Mouse (Mus musculus) erythroid progenitor cell, adult 5-6 weeks (primary cell): ENCODE data around the gene Rrp1b. TPM values are rescaled to one million over a fixed set of nuclear protein-coding genes. Genes with fewer than 3 reads are reported as not detected.
"Not testable (repeated sequence)": the region's sequence is repeated elsewhere in the genome, so short reads cannot be mapped to it uniquely, and the experiment has no call there.

Source experiments
- ATAC-seq: replicated peaks from 2 replicates; pipeline ENCODE4 v1.8.0; 2016; ENCODE audit warnings: moderate number of reproducible peaks, mild to moderate bottlenecking, moderate TSS enrichment, inconsistent platforms; ENCODE audit not compliant: poor library complexity, low FRiP score, severe bottlenecking
- total RNA-seq, 2 experiments: library from RNA; stranded (forward) in 1 of 2; stranded (reverse) in 1 of 2; fragments of 150-400 nt in 1 of 2; fragments of 186-747, 209-891 nt in 1 of 2; gene quantifications; 2 replicates each; pipeline versions ENCODE4 v1.2.3 to v1.2.4; 2015 to 2017; ENCODE audit warnings: low replicate concordance in 2 of 2

Gene Rrp1b
- total RNA-seq, 2 experiments from 2014 or later, result 5.4 to 8.8 TPM

DNA sequence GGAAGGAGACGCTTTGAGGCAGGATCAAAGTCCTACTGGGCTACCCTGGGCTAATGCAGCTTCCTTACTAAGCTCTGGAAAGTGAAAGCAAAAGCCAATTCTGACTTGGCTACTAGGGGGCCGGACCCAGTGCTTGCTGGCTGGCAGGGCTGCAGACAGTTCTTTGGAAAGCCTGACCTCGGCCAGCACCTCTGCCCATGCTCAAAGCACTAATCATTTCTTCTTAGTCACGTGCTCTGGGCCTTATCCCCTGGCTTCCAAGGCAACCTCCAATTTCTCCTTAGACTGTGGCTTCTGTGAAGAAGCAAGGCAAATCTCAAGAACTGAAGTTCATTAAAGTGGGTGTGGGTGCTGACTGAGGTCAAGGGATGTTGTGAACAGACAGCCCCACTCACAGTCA is 38.8 kb downstream of the Rrp1b start:
- no peak for ATAC-seq

DNA sequence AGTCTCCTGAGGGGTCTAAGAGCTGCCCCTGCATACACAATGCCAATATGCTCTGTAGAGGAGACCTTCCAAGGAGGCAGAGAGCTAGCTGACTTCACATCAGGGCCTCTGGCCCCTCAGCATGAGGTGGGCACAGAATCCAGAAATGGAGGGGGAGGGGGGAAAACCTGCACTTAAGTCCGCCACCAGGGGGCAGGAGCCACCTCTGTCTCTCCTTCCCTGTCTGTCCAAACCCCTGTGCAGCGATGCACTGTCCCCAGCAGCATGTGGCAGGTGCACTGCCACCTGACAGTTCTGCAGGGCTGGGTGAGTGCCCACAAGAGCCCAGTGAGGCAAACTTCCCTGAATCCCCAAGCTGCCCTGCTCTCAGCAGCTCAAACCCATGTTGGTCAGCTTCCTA is 39.3 kb downstream of the Rrp1b start:
- ATAC-seq, result no peak

DNA sequence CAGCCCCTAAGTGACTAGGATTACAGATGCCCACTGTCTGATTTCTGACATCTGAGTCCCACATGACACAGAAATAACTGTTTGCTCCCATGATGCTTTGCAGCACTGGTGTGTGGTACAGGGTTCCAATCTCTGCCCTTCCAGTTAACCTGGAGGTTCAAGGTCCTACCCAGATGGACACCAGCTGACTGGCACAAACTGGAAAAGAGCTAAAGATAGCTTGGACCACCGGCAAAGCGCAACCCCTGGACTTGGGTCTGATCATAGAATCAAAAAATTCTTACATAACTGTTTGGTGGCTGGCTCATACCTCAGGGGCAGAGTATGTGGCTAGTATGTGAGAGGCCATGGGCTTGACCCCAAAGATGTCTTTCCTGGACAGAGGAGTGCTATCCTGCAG is 47.5 kb downstream of the Rrp1b start:
- no peak for ATAC-seq

DNA sequence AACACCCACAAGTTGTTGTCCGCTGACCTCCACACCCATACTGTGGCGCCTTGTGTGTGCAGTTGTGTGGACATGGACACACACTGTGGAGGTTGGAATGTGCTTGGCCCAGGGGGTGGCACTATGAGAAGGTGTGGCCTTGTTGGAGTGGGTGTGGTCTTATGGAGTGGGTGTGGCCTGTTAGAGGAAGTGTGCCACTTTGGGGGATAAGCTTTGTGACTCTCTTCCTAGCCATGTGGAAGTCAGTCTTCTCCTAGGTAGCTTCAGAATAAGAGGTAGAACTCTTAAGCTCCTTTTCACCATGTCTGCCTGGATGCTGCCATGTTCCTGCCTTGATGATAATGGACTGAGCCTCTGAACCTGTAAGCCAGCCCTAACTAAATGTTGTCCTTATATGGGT is 51.2 kb downstream of the Rrp1b start:
- no peak for ATAC-seq

DNA sequence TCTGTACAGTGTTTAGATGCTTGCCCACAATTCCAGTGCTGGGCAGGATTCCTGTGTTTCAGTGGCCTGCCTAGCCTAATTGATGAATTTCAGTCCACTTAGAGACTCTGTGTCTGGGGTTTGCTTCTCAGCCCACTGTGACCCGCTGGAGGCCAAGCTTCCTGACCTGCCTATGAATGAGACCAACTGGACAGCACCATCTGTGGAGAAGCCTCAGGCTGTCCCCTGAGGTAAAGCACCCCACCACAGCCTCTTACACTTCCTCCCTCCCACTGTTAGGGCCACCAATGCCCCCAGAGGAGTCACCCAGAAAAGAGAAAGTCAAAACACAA is 55.1 kb downstream of the Rrp1b start:
- ATAC-seq, result peak; percentile 22

DNA sequence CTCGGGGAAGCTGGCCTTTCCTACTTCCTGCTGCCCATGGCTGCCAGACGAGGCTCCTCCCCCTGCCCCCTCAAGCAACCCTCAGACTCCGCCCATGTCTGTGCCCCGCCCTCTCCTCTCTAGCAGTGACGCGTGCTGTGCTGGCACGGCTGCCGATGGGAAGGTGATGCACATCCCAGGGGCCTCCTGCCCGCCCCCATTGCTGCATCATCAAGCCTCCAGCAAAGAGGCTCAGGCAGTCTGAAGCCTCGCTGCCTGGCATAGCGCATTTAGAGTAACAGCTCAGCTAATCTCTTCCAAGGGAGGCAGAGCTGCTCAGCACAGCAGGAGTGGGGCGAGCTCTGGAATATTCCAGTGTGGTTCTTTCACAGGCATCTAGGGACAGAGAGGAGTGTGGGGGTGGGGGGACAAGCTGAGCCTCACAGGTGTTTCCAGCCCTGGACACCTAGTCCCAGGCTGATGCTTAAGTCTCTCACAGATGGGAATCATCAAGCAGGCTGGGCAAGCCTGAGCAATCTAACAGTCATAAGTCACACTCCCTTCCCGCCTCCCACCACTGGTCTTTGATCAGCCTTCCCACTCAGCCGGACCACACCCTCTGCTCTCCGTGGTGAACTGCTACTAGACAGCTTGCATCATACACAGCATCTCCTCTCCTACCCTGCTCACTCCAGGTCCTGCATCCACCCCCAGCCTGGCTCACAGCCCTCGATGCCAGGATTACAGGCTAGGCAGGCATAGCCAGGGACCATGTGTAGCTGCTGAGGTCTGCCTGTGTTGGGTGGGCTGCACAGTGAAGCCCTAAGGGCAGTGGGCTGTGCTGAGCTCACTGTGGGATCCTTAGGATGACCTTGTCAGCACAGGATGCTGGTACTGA is 55.7 kb downstream of the Rrp1b start:
- peak; percentile 91 for ATAC-seq

DNA sequence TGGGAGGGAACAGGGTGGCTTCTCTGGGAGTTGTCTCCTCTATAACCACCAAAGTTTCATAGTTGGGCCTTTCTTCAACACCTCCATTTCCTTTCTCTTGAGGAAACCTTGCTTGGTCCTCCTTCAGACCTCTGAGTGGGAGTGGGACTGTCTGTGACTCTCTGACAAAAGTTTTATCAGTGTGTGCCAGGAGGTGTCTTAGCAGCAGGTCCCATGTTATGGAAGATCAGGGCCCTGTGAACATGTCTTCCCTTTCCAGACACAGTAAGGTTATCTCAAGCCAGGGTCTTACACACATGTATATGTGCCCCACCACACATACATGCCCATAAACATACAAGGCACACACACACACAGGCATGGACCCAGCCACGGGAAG is 56.3 kb downstream of the Rrp1b start:
- ATAC-seq, result peak; percentile 61

GRCm38 (mm10) chr17:32092895-32093294 is 57.0 kb downstream of the Rrp1b start:
- ATAC-seq, result no peak

DNA sequence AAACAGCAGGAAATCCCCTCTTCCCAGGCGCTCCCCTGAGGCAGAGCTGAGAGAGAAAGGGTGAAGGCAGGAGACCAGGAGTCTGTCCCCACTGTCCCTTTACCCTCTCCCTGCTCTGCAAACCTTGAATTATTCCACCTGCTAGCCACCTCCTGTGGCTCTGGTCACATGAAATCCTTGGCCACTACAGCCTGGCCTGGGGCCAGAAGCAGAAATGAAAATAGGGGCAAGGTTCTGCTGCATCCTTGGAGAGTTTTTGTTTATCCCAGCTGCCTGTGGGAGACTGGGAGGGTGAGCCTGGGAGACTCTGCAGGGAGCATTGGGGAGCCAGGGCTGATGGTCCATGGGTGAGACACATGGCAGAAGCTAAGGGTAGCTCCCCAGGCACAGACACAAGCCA is 61.8 kb downstream of the Rrp1b start:
- ATAC-seq, result 0 out of 2 replicates have a peak, but pooled peaks have one; percentile 8

- not testable (repeated sequence) for ATAC-seq
These were observed 63.0 kb downstream of the Rrp1b start for GRCm38 (mm10) chr17:32098905-32099304.

- ATAC-seq, result 0 out of 2 replicates have a peak, but pooled peaks have one; percentile 26
These were observed 63.7 kb downstream of the Rrp1b start for GRCm38 (mm10) chr17:32099574-32099942.

- ATAC-seq, result peak; percentile 47; the same call in 1 of the 2 replicates
These were observed 64.2 kb downstream of the Rrp1b start for GRCm38 (mm10) chr17:32099943-32100586.

DNA sequence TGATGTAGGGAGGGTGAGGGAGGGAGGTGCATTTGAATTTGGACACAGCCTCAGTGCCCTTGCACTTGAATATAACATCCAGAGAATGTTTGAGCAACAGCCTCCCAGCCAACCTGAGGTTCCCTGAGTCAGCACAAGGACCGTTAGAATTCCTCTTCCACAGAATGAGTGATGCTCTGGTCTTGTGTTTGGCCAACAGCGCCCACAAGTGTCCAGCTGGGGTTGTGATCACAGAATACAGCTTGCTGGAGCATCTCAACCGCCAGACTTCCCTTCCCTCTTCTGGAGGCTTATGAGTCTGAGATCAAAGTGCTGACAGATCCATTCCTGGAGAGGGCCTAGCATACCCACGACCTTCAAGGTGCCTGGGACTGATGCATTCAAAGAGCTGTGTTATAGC is 67.2 kb downstream of the Rrp1b start:
- ATAC-seq, result no peak

- ATAC-seq, result no peak
These were observed 70.5 kb downstream of the Rrp1b start for GRCm38 (mm10) chr17:32106358-32106757.

GRCm38 (mm10) chr17:32107877-32108276 is 72.0 kb downstream of the Rrp1b start:
- no peak for ATAC-seq

DNA sequence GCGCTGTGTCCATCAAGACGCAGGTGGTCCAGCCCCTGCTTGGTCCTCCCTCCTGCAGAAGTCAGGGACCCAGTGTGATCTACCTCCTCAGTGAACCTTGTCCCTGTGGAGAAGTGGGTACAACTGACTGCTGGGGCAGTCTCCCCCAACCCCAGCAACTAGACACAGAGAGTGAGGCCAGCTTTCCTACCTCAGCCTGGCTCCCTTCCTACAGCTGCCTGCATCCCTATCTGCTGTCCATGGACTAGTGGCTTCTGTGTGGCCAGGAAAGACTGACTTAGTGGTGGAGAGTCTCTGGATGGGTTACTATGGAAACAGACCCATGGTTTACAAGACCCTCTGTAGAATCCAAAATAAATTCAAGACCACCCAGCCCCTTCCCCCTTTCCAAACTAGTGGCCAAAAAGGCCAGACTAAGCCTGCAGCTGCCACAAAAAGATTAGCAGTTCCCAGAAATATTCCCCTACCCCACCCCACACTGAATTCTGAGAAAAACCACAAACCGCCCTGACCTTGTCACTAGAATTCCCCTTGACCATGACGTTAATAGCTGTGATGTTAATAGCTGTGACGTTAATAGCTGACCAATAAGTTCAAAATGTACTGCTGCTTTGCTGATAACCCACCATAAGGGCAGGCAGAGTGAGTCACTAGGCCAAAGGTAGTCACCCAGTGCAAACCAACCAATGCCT is 72.6 kb downstream of the Rrp1b start:
- ATAC-seq, result peak; percentile 60

GRCm38 (mm10) chr17:32109201-32109940 is 73.5 kb downstream of the Rrp1b start:
- ATAC-seq, result 0 out of 2 replicates have a peak, but pooled peaks have one; percentile 4

GRCm38 (mm10) chr17:32110424-32110823 is 74.5 kb downstream of the Rrp1b start:
- no peak for ATAC-seq

DNA sequence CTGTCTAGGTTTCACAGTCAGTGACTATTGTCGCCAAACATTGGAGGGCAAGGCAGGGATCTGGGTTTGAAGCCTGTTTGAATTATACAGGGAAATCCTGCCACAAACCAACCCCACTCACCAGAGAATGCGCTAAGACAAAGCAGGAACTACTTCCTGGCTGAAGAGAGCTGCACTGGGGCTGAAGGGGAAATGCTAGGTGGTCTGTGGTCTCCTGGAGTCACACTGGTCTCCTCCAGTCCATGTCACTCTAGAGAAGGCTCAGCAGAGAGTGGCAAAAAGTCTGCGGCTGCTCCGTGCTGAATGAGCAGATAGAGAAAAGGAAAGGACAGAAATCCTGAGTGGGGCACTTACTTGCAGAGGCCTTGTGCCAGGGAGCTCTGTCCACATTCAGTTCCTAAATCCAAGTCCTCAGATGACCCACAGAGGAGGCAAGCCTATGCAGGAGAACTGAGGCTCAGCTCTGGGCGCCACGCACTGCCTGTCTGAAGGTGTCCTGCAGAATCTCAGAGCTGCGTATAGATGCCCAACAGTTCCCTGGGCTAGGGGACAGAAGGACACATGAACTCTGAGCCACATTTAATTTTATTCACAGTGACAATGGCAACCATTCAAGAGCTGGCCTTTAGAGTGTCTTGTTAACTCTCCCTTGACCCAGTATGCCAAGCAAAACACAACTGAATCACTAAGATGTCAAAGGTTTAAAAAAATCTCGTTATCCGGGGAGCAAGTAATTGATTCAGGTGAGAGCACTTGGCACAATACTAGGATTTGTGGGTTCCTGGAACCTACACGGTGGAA is 75.3 kb downstream of the Rrp1b start:
- ATAC-seq, result no peak
